Mouse (Mus musculus) myocyte (in vitro differentiated cells): Measurements from ENCODE around the gene Krt9. TPM values are rescaled to one million over a fixed set of nuclear protein-coding genes. Genes with fewer than 3 reads are reported as not detected.
"Not testable (repeated sequence)": the region's sequence is repeated elsewhere in the genome, so short reads cannot be mapped to it uniquely, and the experiment has no call there.

Experiments used
- H3K27me3 ChIP-seq: one replicate; pipeline ENCODE4 v1.6.1; 2011; ENCODE audit not compliant: control insufficient read depth, insufficient read depth, insufficient read length
- H3K36me3 ChIP-seq: one replicate; pipeline ENCODE4 v1.6.1; 2011; ENCODE audit not compliant: control insufficient read depth, insufficient read depth
- H3K4me2 ChIP-seq: one replicate; pipeline ENCODE4 v1.6.1; 2011; ENCODE audit warnings: low read depth, control low read depth
- H3K4me3 ChIP-seq: one replicate; pipeline ENCODE4 v1.5.1; 2011; ENCODE audit warnings: mild to moderate bottlenecking, control low read depth, moderate library complexity
- H3K79me2 ChIP-seq: one replicate; pipeline ENCODE4 v1.6.1; 2011; ENCODE audit not compliant: control insufficient read depth, insufficient read depth
- H3ac ChIP-seq: one replicate; pipeline ENCODE4 v1.6.1; 2011; ENCODE audit not compliant: control insufficient read depth, insufficient read length
- CEBPB ChIP-seq: IDR thresholded peaks from 2 replicates; pipeline ENCODE4 v1.6.1; 2011; ENCODE audit warnings: mild to moderate bottlenecking, moderate library complexity; ENCODE audit not compliant: poor library complexity, insufficient read depth, severe bottlenecking
- E2F4 ChIP-seq: IDR thresholded peaks from one replicate; pipeline ENCODE4 v1.6.1; 2011; ENCODE audit warnings: mild to moderate bottlenecking, control low read depth, moderate library complexity; ENCODE audit not compliant: insufficient read depth
- MAX ChIP-seq: IDR thresholded peaks from one replicate; pipeline ENCODE4 v1.6.1; 2011; ENCODE audit warnings: low read depth, mild to moderate bottlenecking, control low read depth
- MYOD1 ChIP-seq, 3 experiments: IDR thresholded peaks; one replicate each; pipeline ENCODE4 v1.6.1; 2011; ENCODE audit warnings: control low read depth in 2 of 3, low read depth in 2 of 3, mild to moderate bottlenecking in 2 of 3, moderate library complexity in 1 of 3; ENCODE audit not compliant: insufficient read length in 2 of 3, control insufficient read depth in 1 of 3
- MYOG ChIP-seq, 3 experiments: IDR thresholded peaks; one replicate each; pipeline ENCODE4 v1.6.1; 2011; ENCODE audit warnings: control low read depth in 2 of 3, low read depth in 2 of 3, mild to moderate bottlenecking in 2 of 3; ENCODE audit not compliant: insufficient read length in 2 of 3, control insufficient read depth in 1 of 3, insufficient read depth in 1 of 3
- POLR2A ChIP-seq: IDR thresholded peaks from one replicate; pipeline ENCODE4 v1.6.1; 2011; ENCODE audit warnings: low read depth, mild to moderate bottlenecking, control low read depth, moderate library complexity; ENCODE audit not compliant: insufficient read length
- POLR2AphosphoS2 ChIP-seq: IDR thresholded peaks from one replicate; pipeline ENCODE4 v1.6.1; 2011; ENCODE audit warnings: low read depth, control low read depth; ENCODE audit not compliant: insufficient read length
- REST ChIP-seq: IDR thresholded peaks from one replicate; pipeline ENCODE4 v1.6.1; 2011; ENCODE audit warnings: mild to moderate bottlenecking, control low read depth, moderate library complexity; ENCODE audit not compliant: insufficient read depth, insufficient read length
- SRF ChIP-seq: IDR thresholded peaks from one replicate; pipeline ENCODE4 v1.6.1; 2011; ENCODE audit warnings: low read depth; ENCODE audit not compliant: control insufficient read depth, insufficient read length
- TCF12 ChIP-seq: IDR thresholded peaks from one replicate; pipeline ENCODE4 v1.6.1; 2011; ENCODE audit warnings: mild to moderate bottlenecking, control low read depth; ENCODE audit not compliant: poor library complexity, insufficient read depth, severe bottlenecking
- TCF3 ChIP-seq: IDR thresholded peaks from one replicate; pipeline ENCODE4 v1.6.1; 2011; ENCODE audit warnings: low read depth, control low read depth; ENCODE audit not compliant: insufficient read length
- USF1 ChIP-seq: IDR thresholded peaks from one replicate; pipeline ENCODE4 v1.6.1; 2011; ENCODE audit warnings: low read depth, mild to moderate bottlenecking, control low read depth, moderate library complexity
- polyA plus RNA-seq: library from polyadenylated mRNA; unstranded; fragments of >200 nt; fragmentation: generic; extraction: Trizol; gene quantifications from one replicate; pipeline ENCODE4 v1.2.1, GENCODE M21; 2012; ENCODE audit warnings: missing spikeins

The Krt9 gene
- polyA plus RNA-seq = not detected

DNA sequence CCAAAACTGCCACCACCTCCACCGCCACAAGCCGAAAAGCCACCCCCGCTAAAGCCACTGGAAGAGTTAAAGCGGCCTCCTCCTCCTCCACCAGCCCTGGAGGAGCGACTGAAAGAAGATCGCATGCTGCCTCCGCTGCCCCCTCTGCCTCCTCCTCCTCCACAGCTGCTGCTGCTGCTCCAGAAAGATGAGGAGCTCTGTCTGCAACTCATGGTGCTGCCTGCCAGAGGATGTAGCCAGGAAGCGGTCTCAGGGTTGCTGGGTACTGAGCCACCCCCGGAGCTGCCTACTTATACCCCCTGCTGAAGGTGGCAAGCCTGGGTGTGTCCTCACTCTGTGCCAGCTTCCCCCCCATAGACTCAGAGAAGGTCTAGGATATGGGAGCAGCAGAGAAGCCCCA, at the start of gene Krt9:
TSS of gene Krt9 (minus strand) at position 255 of the 400 bp plus-strand sequence.
- Histone ChIP-seq H3K79me2 (no peaks in the 10 kb centered on the region), H3K27me3 (no peaks in the 10 kb centered on the region), H3K4me2 (no peak within 1 kb of the TSS), H3K4me3 (no peak within 1 kb of the TSS), H3ac (no peak within 1 kb of the TSS), H3K36me3 (no peaks in the 10 kb centered on the region)
- TF ChIP-seq MYOD1 (IDR thresholded peaks at IDR 0.05; ENCODE audit: control insufficient read depth in 1 of 3, insufficient read length in 2 of 3, low read depth in 2 of 3) (peak in 2 of 3 experiments; percentile 55 to 62), USF1 (no peak), MAX (no peak)

DNA sequence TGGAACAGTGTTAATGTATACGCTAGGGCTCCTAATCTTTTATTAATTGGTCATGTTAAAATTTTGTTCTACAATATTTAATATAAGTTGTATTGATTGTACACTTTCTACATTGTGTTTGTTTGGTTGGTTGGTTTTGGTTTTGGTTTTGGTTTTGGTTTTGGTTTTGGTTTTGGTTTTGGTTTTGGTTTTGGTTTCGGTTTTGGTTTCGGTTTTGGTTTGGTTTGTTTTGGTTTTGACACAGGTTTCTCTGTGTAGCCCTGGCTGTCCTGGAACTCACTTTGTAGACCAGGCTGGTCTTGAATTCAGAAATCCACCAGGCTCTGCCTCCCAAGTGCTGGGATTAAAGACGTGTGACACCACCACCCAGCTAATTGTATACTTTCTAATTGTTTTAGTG, 47.2 kb upstream of the Krt9 start:
- H3K4me2 ChIP-seq, H3K79me2 ChIP-seq, H3K27me3 ChIP-seq, H3ac ChIP-seq, H3K36me3 ChIP-seq, H3K4me3 ChIP-seq: not testable (repeated sequence)

- Histone ChIP-seq H3K79me2 (no peaks in the 10 kb centered on the region), H3K4me2 (peak overlapping the region; percentile 28), H3ac (no peak overlapping the region), H3K27me3 (no peaks in the 10 kb centered on the region), H3K36me3 (no peaks in the 10 kb centered on the region), H3K4me3 (no peak overlapping the region)
- TF ChIP-seq REST (no peak), POLR2A (no peak), TCF3 (no peak), MAX (no peak)
Observed at GRCm38 (mm10) chr11:100221741-100222140, 28.7 kb upstream of the Krt9 start.

DNA sequence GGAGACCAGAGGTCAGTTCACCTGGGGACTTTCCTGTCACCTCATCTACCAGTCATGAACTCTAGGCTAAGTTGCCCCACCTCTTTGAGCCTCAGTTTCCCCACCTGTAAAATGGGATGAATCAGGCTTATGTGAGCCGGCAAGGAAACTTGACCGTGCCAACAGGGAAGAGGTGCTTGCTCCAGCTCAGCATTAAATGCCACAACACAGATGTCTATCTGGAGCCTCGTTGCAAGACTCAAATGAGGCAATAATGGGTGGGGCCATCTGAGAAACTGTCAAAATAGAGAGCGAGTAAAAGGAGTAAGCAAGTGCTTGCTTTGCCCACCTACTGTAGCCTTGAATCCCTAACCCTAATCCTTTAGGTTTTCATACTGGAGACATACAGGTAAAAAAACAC, 26.3 kb upstream of the Krt9 start:
- Histone ChIP-seq H3K4me2 (no peak overlapping the region), H3K27me3 (no peaks in the 10 kb centered on the region), H3K79me2 (no peaks in the 10 kb centered on the region), H3ac (no peak overlapping the region), H3K4me3 (no peak overlapping the region), H3K36me3 (no peaks in the 10 kb centered on the region)
- TF ChIP-seq MYOG (IDR thresholded peaks at IDR 0.05; ENCODE audit: control insufficient read depth in 1 of 3, insufficient read depth in 1 of 3, insufficient read length in 2 of 3, low read depth in 2 of 3) (no peak), USF1 (no peak), TCF12 (no peak)

GRCm38 (mm10) chr11:100208542-100208941, 15.5 kb upstream of the Krt9 start:
- H3ac ChIP-seq = no peak overlapping the region
- no peaks in the 10 kb centered on the region for H3K27me3 ChIP-seq
- H3K36me3 ChIP-seq = no peaks in the 10 kb centered on the region
- H3K4me2 ChIP-seq = peak overlapping the region; percentile 29
- TF ChIP-seq REST (no peak), MYOG (IDR thresholded peaks at IDR 0.05; ENCODE audit: control insufficient read depth in 1 of 3, insufficient read depth in 1 of 3, insufficient read length in 2 of 3, low read depth in 2 of 3) (no peak), POLR2AphosphoS2 (no peak), CEBPB (no peak), TCF3 (no peak), TCF12 (no peak), E2F4 (no peak), SRF (no peak), MYOD1 (IDR thresholded peaks at IDR 0.05; ENCODE audit: control insufficient read depth in 1 of 3, insufficient read length in 2 of 3, low read depth in 2 of 3) (no peak), POLR2A (no peak), USF1 (no peak), MAX (no peak)
- no peak overlapping the region for H3K4me3 ChIP-seq
- no peaks in the 10 kb centered on the region for H3K79me2 ChIP-seq

DNA sequence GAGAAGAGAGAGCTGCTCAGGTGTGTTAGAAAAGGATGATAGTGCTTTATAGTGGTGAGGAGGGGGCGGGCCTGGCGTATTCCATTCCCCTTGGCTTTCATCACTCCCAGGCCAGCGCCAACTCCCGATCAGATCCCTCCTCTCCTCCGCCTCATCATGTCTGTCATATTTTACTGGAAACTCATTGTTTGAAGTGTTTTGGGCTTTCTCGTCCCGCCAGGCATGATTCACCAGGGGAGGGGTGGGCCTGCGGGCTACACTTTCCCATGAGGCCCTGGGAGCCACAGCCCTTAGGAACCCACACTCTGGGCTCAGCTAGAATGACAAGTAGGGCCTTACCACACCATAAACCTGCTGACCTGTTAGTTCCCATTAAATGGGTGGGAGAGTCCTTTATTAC, 14.5 kb upstream of the Krt9 start, which contains the start of gene Krt14:
TSS of gene Krt14 (minus strand) at position 51 of the 400 bp plus-strand sequence.
- Histone ChIP-seq H3K79me2 (no peaks in the 10 kb centered on the region), H3K27me3 (no peaks in the 10 kb centered on the region), H3K4me2 (peak within 1 kb of the TSS; percentile 57), H3K36me3 (no peaks in the 10 kb centered on the region), H3ac (no peak within 1 kb of the TSS), H3K4me3 (peak within 1 kb of the TSS; percentile 5)
- TF ChIP-seq POLR2AphosphoS2 (no peak), E2F4 (no peak), CEBPB (no peak), SRF (no peak), REST (no peak)
